Mouse (Mus musculus) adrenal gland, postnatal 25 days (tissue): ENCODE measurements around the gene Shisa9. TPM values are rescaled to one million over a fixed set of nuclear protein-coding genes. Genes with fewer than 3 reads are reported as not detected.

Experiments
- DNase-seq: peaks from one replicate; pipeline ENCODE4 v3.0.0; 2021; ENCODE audit warnings: mixed read lengths
- total RNA-seq: library from RNA; stranded (reverse); gene quantifications from 2 replicates; pipeline ENCODE4 v1.2.3, GENCODE M21; 2021

Gene Shisa9
- total RNA-seq, 1 experiment from 2014 or later, result 4.0 TPM

DNA sequence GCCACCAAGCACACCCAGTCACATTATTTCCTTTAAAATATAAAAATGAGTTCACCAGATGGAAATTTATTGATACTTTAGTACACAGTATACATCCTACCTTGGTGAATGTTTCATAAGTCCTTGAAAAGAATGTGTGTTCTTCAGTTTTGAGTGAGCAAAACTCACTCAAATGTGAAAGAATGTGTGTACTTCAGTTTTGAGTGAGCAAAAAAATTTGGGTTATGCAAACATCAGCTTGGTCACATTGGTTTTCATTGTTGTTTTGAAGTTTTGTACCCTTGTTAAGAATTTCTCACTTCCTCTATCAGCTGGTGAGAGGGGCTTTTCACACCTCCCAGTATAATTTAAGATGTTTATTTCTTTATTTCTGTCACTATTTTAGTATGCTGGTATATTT, 331.7 kb downstream of the Shisa9 start:
- no peak for DNase-seq

Other genes starting within 250 kb of the Shisa9 start
- gene Cpped1, start 74.7 kb upstream of the Shisa9 start, total RNA-seq, result 41.9 and 50.3 TPM in 2 replicates